Mouse (Mus musculus) frontal cortex, postnatal 36 days (tissue): Measurements from ENCODE around the gene Slc24a4.
"Not testable (repeated sequence)": the region's sequence is repeated elsewhere in the genome, so short reads cannot be mapped to it uniquely, and the experiment has no call there.

Experiments
- DNase-seq, 2 experiments: peaks; one replicate each; pipeline ENCODE4 v3.0.0; 2022; ENCODE audit warnings: low spot score in 2 of 2

Slc24a4 gene

GRCm38 (mm10) chr12:102250316-102250715 is 121.8 kb downstream of the Slc24a4 start:
- DNase-seq, result peak in 1 of 2 experiments; percentile 27

GRCm38 (mm10) chr12:102251070-102251469 is 122.5 kb downstream of the Slc24a4 start:
- peak; percentile 40 to 67 for DNase-seq

- peak in 1 of 2 experiments; percentile 35 for DNase-seq
These were observed 123.5 kb downstream of the Slc24a4 start for GRCm38 (mm10) chr12:102251985-102252384.

GRCm38 (mm10) chr12:102252525-102252924 is 124.0 kb downstream of the Slc24a4 start:
- DNase-seq, result no peak

GRCm38 (mm10) chr12:102255012-102255411 is 126.5 kb downstream of the Slc24a4 start:
- DNase-seq, result no peak

- no peak for DNase-seq
These were observed 130.1 kb downstream of the Slc24a4 start for GRCm38 (mm10) chr12:102258522-102259112.

GRCm38 (mm10) chr12:102261933-102262396 is 133.4 kb downstream of the Slc24a4 start:
- no peak for DNase-seq

GRCm38 (mm10) chr12:102262809-102263208 is 134.3 kb downstream of the Slc24a4 start:
- no peak for DNase-seq

- no peak for DNase-seq
These were observed 134.7 kb downstream of the Slc24a4 start for GRCm38 (mm10) chr12:102263249-102263648.

- DNase-seq, result no peak
These were observed 137.9 kb downstream of the Slc24a4 start for GRCm38 (mm10) chr12:102266433-102266832.

GRCm38 (mm10) chr12:102269144-102269543 is 140.6 kb downstream of the Slc24a4 start:
- no peak for DNase-seq

- no peak for DNase-seq
These were observed 142.4 kb downstream of the Slc24a4 start for GRCm38 (mm10) chr12:102270776-102271405.

GRCm38 (mm10) chr12:102271447-102271846 is 142.9 kb downstream of the Slc24a4 start:
- no peak for DNase-seq

GRCm38 (mm10) chr12:102275833-102276443 is 147.4 kb downstream of the Slc24a4 start:
- no peak for DNase-seq

GRCm38 (mm10) chr12:102280290-102280689 is 151.8 kb downstream of the Slc24a4 start:
- DNase-seq, result not testable (repeated sequence)

- DNase-seq, result no peak
These were observed 152.5 kb downstream of the Slc24a4 start for GRCm38 (mm10) chr12:102280867-102281503.

- no peak for DNase-seq
These were observed 153.6 kb downstream of the Slc24a4 start for GRCm38 (mm10) chr12:102282126-102282525.

GRCm38 (mm10) chr12:102282763-102283482 is 154.4 kb downstream of the Slc24a4 start, which contains the start of gene Rin3:
Rin3 (plus strand) TSS chr12:102283048.
- no peak for DNase-seq

- no peak for DNase-seq
These were observed 155.1 kb downstream of the Slc24a4 start for GRCm38 (mm10) chr12:102283483-102284266.

GRCm38 (mm10) chr12:102284267-102284610 is 155.7 kb downstream of the Slc24a4 start:
- no peak for DNase-seq

GRCm38 (mm10) chr12:102284618-102285159 is 156.2 kb downstream of the Slc24a4 start:
- DNase-seq, result no peak
